Mouse (Mus musculus) liver, embryonic 14.5 days (tissue): Measurements from ENCODE around the gene Klk1b27.
"Not testable (repeated sequence)": the region's sequence is repeated elsewhere in the genome, so short reads cannot be mapped to it uniquely, and the experiment has no call there.

Source experiments
- CTCF ChIP-seq: IDR thresholded peaks from 2 replicates; pipeline ENCODE4 v1.5.1; 2016; ENCODE audit warnings: antibody characterized with exemption, low read depth, control low read depth
- EP300 ChIP-seq: IDR thresholded peaks from 2 replicates; pipeline ENCODE4 v1.6.1; 2016; ENCODE audit warnings: antibody characterized with exemption, low read depth

DNA sequence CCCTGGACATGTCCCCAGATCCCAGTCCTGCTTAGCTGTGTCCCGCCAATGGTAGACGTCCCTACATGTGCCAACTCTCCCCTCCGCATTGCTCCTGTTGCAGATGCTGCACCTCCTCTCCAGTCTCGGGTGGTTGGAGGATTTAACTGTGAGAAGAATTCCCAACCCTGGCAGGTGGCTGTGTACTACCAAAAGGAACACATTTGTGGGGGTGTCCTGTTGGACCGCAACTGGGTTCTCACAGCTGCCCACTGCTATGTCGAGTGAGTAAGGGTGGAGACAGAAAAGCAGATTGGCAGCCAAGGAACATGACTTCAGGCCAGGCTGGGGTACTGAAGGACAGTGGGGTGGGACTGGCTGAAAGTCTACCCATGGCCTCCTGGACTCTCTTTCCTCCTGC is 37.4 kb upstream of the Klk1b27 start:
- not testable (repeated sequence) for TF ChIP-seq EP300, CTCF
